ENCODE assay signal across 25 mouse cellular contexts in genomic region chr10:88960791-88961190, GRCm38 (mm10).
DNase-seq lines count a peak whose midpoint lies in the region; ATAC-seq and TF ChIP-seq lines count a peak whose summit lies in the region.
"Had no signal": no experiment of that assay in that cellular context is flagged by ENCODE, and none has a peak within 500 bp of the region (broad histone marks: within the 10 kb centered on the region; RNA-seq: fewer than 3 reads in every experiment).

No protein-coding gene starts in this region.

- ATAC-seq in midbrain, embryonic 13.5 days: no peak
- ATAC-seq: forebrain, embryonic 14.5 days; forebrain, embryonic 16.5 days had no signal

- H3K4me2 ChIP-seq in midbrain, embryonic 13.5 days (replicated peaks): no peak overlapping the region
- H3K4me2 ChIP-seq: embryonic facial prominence, embryonic 13.5 days; embryonic facial prominence, embryonic 15.5 days; forebrain, embryonic 12.5 days had no signal

- H3K27ac ChIP-seq in olfactory bulb, adult 2 months (ENCODE audit: insufficient read depth, low read depth, low read length): 0 out of 2 replicates have a peak overlapping the region, but pooled peaks have one; percentile 9
- no peak overlapping the region for H3K27ac ChIP-seq in midbrain, embryonic 13.5 days
- H3K27ac ChIP-seq: embryonic facial prominence, embryonic 13.5 days; embryonic facial prominence, embryonic 15.5 days; forebrain, embryonic 10.5 days; forebrain, embryonic 12.5 days had no signal

- DNase-seq in frontal cortex, adult 2 months (ENCODE audit: extremely low spot score in 1 of 2, low spot score in 1 of 2): peak; percentile 17 to 40
- no peak for DNase-seq in frontal cortex, postnatal 25 days (ENCODE audit: low spot score in 2 of 2)
- peak; percentile 48 for DNase-seq in R1 (ENCODE audit: low read depth, low spot score)
- DNase-seq in ZHBTc4 (ENCODE audit: low read depth, low spot score): peak; percentile 36
- no peak for DNase-seq in left cerebral cortex, postnatal 4 days
- DNase-seq in urinary bladder, postnatal 4 days (ENCODE audit: low spot score in 2 of 2): no peak
- DNase-seq: adrenal gland, adult 8-10 months; adrenal gland, postnatal 14 days; adrenal gland, postnatal 36 days; cerebellum, adult 11 months; cerebellum, adult 18-20 months; cerebellum, adult 8-10 months; cerebellum, adult 9-11 months; cerebellum, postnatal 14 days; cerebellum, postnatal 36 days; embryo, embryonic 11 days had no signal

- H3K27me3 ChIP-seq in midbrain, embryonic 13.5 days: no peaks in the 10 kb centered on the region
- H3K27me3 ChIP-seq: embryonic facial prominence, embryonic 13.5 days; embryonic facial prominence, embryonic 15.5 days; forebrain, embryonic 12.5 days had no signal

- intact Hi-C loops in left cerebral cortex, postnatal 4 days (cut with DNase I): no loop called here

- no peaks in the 10 kb centered on the region for H3K36me3 ChIP-seq in midbrain, embryonic 13.5 days
- H3K36me3 ChIP-seq: embryonic facial prominence, embryonic 13.5 days; embryonic facial prominence, embryonic 15.5 days; forebrain, embryonic 10.5 days; forebrain, embryonic 12.5 days had no signal

- no peak for TF ChIP-seq CTCF in olfactory bulb, adult 2 months (IDR thresholded peaks at IDR 0.05; ENCODE audit: insufficient read depth, low read depth, low read length)

- no peaks in the 10 kb centered on the region for H3K9me3 ChIP-seq in midbrain, embryonic 13.5 days
- H3K9me3 ChIP-seq: embryonic facial prominence, embryonic 13.5 days; embryonic facial prominence, embryonic 15.5 days; forebrain, embryonic 10.5 days; forebrain, embryonic 12.5 days had no signal

- H3K4me1 ChIP-seq in olfactory bulb, adult 2 months (ENCODE audit: control insufficient read depth, insufficient read depth, low read length): peaks cover 4% of the 10 kb centered on the region; the same call in 1 of the 2 replicates
- no peaks in the 10 kb centered on the region for H3K4me1 ChIP-seq in midbrain, embryonic 13.5 days (replicated peaks)
- H3K4me1 ChIP-seq: embryonic facial prominence, embryonic 13.5 days; embryonic facial prominence, embryonic 15.5 days; forebrain, embryonic 10.5 days; forebrain, embryonic 12.5 days had no signal

- no peak overlapping the region for H3K9ac ChIP-seq in midbrain, embryonic 13.5 days (replicated peaks)
- H3K9ac ChIP-seq: embryonic facial prominence, embryonic 13.5 days; embryonic facial prominence, embryonic 15.5 days; forebrain, embryonic 12.5 days had no signal

- 41% methylated on average over 5 of the region's 5 CpGs for WGBS in olfactory bulb, adult 2 months
- 85% methylated on average over 5 of the region's 5 CpGs for WGBS in midbrain, embryonic 13.5 days

- H3K4me3 ChIP-seq in olfactory bulb, adult 2 months (ENCODE audit: insufficient read depth, low read depth, low read length): no peak overlapping the region
- H3K4me3 ChIP-seq in midbrain, embryonic 13.5 days (replicated peaks): no peak overlapping the region
- H3K4me3 ChIP-seq: embryonic facial prominence, embryonic 13.5 days; embryonic facial prominence, embryonic 15.5 days; erythroblast, embryonic 14.5 days; forebrain, embryonic 10.5 days; forebrain, embryonic 12.5 days had no signal

- TF ChIP-seq POLR2A in olfactory bulb, adult 2 months (IDR thresholded peaks at IDR 0.05; ENCODE audit: insufficient read depth, low read depth, low read length): no peak

Comparison
In these comparisons a context has a peak if more than half of its experiments do, and no peak if none do; other contexts are left out.
1. DNase-seq: peak in frontal cortex, adult 2 months (2 of 2), R1 (single experiment) and ZHBTc4 (single experiment); none in frontal cortex, postnatal 25 days (0 of 2), left cerebral cortex, postnatal 4 days (single experiment) and urinary bladder, postnatal 4 days (0 of 2).